Mouse (Mus musculus) T-helper 17 cell (primary cell): ENCODE measurements around the gene Borcs5.

Experiments used
- in situ Hi-C, 2 experiments: fragments of 300-600 bp; cut with MboI, MseI; formaldehyde crosslinking; loops; 1 replicate in 1 of 2; 2 replicates in 1 of 2; pipeline ENCODE4 v1.15.1; 2025; ENCODE audit warnings: high pct_unique_total_duplicates in 2 of 2

The Borcs5 gene

DNA sequence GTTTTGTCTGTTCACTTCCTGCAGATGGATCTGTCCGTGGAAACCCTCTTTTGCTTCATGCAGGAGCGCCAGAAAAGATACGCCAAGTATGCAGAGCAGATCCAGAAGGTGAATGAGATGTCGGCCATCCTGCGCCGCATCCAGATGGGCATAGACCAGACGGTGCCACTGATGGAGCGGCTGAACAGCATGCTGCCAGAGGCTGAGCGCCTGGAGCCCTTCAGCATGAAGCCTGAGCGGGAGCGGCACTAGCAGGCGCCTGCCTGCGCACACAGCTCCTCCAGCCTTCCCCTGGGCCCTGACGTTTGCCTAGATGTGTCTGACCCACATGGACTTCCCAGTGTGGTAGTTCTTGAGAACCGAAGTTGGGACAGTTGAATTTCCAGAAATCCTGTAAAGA is 70.7 kb downstream of the Borcs5 start:
- in situ Hi-C loops = loop anchor here in 1 of 2 experiments (25.0 kb wide), 1 partner anchor 652 kb away; the partner anchor contains the start of gene Emp1

DNA sequence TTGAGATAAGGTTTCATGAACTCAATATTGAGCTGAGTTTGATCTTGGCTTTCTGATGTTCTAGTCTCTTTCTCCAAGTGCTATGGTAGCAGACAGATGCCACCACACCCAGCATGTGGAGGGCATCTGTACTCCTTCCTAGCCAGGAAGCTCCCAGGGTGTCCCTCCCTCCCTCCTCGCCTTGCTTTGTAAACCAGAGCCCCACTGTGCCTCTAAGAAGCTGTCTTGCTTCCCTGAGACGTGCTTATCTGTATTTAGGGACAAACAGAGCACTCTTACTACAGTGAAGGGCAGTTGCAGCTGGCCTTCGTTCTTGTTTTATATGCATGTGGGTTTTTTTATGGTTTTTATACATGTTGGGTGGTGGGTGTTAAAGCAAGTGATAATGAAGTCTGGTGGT is 74.0 kb downstream of the Borcs5 start:
- in situ Hi-C loops = loop anchor here in 1 of 2 experiments (25.0 kb wide), 1 partner anchor 649 kb away; the partner anchor contains the start of gene Emp1

DNA sequence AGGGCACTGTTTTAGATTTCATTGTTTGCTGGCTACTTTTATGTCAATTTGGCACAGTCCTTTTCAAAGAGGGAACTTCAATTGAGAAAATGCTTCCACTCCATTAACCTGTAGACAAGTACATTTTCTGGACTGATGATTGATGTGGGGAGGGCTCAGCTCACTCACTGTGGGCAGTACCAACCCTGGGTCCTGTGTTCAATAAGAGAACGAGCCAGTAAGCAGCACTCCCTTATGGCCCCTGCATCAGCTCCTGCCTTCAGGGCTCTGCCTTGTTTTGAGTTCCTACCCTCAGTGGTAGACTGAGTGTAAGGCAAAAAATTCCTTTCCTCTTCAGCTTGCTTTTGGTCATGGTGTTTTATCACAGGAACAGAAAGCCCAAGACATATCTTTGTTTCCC is 74.6 kb downstream of the Borcs5 start:
- in situ Hi-C loops = loop anchor here in 1 of 2 experiments (25.0 kb wide), 1 partner anchor 648 kb away; the partner anchor contains the start of gene Emp1

DNA sequence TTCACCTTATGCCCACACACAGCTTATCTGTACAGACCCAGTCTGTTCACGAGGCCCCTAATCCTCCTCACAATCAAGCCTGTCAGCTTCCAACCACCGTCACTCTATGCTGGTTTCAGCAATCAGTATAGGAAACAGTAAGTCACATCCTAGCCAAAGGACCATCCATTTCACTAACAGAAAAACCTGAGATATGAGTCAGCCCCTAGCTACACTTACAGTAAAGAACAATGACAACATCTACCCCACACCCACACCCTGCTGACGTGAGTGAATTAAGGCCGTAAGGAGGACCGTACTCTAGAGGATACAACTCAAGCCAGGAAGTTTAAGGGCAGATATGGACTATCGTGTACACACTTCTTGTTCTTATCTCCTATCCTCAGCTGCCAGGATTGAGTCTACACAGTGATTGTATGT is 76.9 kb downstream of the Borcs5 start:
- in situ Hi-C loops = loop anchor here in 1 of 2 experiments (5.0 to 25.0 kb wide), 2 partner anchors 49 to 646 kb away; partner anchors contain the start of gene Emp1

DNA sequence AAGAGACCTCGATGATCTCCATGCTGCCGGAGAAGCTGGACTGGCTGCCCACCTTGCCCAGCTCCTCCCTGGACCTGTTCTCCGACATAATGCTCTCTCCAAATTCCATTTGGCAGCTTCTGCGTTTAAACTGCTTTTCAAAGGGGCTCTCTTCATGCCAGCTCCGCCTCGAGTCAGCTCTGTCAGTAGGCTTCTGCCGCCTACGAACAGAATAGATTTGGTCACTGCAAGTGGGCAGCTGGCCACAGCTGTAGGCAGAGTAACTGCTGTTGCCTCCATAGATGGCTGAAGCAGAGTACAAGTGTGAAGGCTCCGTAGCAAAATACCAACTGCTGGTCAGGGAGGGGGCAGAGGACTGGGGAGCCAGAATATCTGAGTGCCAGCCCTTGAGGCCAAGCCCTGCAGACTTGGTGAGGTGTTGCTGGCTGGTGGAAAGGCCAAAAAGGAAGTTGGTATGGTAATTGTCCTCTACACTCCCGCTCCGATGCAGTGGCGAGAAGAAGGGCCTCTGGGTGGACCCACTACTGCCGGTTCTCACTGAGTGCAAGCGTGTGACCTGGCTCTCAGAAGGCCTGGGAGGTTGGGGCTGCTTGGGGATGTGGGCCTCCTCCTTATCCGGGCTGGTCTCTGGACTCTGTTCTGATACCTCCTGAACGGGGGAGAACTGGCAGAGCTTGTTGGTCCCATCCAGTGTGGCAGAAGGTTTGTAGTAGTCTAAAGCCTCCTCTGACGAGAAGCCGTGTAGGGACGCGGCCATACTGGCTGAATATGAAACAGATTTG is 78.8 kb downstream of the Borcs5 start:
- in situ Hi-C loops = loop anchor here in 1 of 2 experiments (5.0 to 25.0 kb wide), 2 partner anchors 51 to 644 kb away; partner anchors contain the start of gene Emp1

DNA sequence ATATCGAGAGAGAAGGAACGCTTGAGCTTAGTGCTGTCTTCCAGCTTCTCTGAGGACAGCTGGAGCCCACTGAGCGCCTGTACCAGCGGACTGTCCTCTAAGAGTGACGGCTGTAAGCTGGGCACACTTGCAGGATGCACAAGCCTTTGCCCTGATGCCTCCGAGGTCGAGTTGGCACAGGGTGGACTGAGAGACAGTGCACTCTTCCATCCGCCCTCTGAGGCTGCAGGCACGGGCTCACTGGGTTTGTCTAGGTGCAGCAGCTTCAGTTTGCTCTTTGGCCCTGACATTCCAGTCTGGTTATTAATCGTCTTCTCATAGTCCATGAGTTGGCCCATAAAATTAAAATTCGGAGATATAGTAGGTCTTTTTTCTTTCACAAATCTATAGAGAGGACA is 79.4 kb downstream of the Borcs5 start:
- in situ Hi-C loops = loop anchor here in 1 of 2 experiments (5.0 to 25.0 kb wide), 2 partner anchors 51 to 644 kb away; partner anchors contain the start of gene Emp1

DNA sequence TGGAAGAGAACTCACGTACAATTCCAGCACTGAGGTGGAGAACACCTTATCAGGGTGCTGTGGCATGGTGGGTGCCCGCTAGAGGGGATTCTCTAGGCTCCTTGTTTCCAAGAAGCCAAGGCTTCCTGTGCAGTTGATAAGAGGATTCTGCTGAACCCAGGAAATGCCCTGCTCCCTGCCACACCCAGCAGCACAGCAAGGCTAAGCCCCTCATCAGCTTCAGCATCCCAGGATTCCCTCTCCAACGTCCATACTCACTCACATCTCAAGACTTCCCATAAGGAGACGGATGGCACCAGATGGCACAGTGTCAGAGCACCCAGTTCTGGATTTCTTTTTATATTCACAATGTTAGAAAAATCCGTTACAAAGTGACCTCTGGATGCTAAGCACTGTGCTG is 79.8 kb downstream of the Borcs5 start:
- in situ Hi-C loops = loop anchor here in 1 of 2 experiments (5.0 to 25.0 kb wide), 2 partner anchors 52 to 643 kb away; partner anchors contain the start of gene Emp1

DNA sequence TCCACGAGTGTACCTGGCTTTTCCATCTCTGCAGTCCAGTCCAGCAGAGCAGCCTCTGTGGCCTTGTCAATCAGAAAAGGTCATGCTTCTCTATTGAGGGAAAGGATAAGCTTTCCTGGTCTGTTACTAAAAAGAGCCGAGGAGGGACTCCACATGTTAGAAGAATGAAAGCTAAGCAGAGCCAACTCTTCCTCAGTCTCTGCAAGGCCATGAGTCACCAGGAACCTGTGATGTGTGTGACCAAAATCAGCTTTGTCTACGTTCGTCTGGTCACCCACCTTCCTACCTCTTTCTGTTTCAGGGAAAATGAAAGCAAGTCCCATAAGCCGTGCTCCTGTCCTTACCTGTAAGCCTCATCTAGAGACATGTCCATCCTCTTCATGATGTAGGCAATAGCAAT is 80.8 kb downstream of the Borcs5 start:
- in situ Hi-C loops = loop anchor here in 1 of 2 experiments (25.0 kb wide), 1 partner anchor 642 kb away; the partner anchor contains the start of gene Emp1

DNA sequence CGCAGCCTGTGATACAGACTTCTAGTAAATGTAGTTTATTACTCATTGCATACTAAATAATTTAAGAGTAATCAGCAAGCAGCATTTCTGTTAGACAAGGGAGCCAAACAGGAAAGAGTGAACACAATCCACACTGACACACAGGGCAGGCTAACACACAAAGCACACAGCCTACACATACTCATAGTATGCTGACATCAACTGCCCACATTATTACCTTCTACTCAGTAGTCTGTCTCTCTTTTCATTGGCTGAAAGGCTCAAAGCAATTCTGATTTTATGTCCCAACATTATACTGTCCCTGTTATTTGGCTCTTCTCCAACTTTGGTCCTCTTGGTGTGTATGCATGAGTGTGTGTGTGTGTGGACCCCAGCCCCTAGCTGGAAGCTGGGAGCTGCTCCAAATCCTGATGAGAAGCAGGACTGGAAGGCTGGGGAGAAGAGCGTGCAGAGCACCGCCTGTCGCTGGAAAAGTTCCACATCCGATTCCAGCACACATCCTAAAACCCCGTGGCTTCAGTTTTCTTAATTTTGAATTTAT is 82.5 kb downstream of the Borcs5 start:
- in situ Hi-C loops = loop anchor here in 1 of 2 experiments (25.0 kb wide), 1 partner anchor 641 kb away; the partner anchor contains the start of gene Emp1

DNA sequence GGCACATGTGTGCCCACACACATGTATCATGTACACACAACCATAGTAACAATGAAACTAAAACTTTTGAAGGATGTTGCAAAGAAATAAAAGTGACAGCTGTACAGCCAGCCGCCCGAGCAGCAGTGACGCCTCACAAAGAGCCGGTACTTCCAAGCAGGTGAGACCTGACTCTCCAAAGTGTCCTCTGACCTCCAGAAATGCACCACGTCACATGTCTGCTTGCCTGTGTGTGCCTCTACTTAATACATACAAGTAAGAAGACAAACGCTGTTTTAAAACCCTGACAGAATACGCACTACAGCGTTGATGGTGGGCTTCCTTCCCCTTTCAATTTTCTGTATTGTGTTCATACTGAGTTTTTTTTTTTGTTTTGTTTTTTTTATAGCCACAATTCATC is 83.6 kb downstream of the Borcs5 start:
- in situ Hi-C loops = loop anchor here in 1 of 2 experiments (25.0 kb wide), 1 partner anchor 639 kb away; the partner anchor contains the start of gene Emp1

DNA sequence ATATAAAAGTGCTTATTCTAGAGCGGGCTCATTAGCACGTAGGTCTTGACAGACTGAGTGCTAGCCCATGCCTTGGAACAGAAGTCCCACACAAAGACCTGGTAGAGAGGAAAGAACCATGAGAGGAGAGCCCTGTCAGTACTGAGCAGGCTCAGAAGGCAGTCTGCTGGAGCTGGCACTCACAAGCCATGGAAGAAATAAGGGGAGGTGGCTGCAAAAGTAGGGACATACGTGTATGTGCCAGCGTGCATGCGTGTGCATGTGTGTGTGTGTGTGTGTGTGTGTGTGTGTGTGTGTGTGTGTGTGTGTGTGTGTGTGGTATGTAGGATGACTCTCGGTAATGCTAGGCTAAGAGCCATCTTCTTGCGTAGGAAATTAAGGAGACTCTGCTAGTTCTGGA is 84.0 kb downstream of the Borcs5 start:
- in situ Hi-C loops = loop anchor here in 1 of 2 experiments (25.0 kb wide), 1 partner anchor 639 kb away; the partner anchor contains the start of gene Emp1

DNA sequence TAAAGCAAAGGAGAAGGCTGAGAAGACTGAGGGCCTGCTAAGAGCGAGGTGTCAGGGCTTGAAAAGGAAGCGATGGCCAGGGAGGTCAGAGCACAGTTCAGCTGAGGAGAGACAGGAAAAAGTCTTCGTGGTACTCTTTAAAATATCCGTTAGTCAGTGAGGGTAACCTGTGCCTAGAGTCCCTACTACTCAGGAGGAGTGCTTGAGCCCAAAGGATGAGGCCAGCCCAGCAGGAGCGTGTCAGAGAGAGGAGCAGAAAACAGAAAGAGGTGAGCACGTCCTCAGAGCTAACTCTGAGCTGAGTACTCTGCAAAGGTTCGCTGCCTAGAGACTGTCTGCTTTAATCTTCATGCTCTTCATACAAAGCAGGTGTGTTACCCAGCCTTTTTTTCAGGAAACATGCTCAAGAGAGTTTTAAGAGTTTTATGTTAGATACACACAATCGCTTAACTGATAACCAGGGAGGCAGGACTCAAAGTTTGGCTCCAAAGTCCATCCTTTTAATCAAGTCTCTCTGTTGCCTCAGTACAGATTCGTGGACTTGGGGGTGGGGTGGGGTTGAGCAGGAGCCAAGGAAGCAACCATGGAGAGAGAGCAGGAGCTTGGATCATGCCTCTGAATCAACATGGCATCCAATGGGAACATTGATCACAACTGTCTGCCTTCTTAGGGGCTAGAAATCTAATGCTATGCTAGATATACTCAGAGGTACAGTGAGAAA is 84.7 kb downstream of the Borcs5 start:
- in situ Hi-C loops = loop anchor here in 1 of 2 experiments (25.0 kb wide), 1 partner anchor 638 kb away; the partner anchor contains the start of gene Emp1

DNA sequence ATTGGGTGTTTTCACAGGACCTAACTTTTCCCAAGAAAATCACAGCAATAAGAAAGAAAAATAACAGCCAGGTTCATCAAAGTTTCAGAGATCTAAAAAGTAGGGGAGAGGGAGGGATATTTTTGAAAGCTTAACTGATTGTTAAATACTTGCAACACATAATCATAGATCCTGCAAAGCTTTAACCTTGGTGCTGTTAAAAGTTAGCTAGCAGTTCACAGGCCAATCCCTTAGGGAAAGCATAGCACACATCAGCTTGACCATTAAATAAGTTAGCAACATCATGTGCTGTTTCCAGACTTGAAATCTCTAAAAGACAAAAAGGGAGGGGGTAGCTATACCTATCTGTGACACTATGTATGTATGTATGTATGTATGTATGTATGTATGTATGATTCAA is 86.1 kb downstream of the Borcs5 start:
- in situ Hi-C loops = no loop called here

DNA sequence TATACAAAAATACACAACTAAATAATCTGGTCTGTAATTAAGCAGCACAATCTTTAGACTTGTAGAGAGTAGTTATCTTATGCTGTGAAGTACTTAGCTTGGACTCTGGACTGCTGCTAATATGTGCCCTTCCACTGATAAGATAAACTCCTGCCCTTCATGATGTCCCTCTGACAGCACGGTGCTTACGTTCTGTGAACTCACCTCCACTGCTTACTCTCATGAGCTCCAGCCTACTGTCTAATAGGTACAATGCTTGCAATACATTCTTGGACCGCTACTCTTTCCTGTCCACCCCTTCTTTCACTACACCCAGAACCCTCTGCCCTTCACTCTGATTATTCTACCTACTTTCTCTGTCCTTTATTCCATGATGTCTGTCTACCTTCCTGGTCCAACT is 91.7 kb downstream of the Borcs5 start:
- in situ Hi-C loops = no loop called here

DNA sequence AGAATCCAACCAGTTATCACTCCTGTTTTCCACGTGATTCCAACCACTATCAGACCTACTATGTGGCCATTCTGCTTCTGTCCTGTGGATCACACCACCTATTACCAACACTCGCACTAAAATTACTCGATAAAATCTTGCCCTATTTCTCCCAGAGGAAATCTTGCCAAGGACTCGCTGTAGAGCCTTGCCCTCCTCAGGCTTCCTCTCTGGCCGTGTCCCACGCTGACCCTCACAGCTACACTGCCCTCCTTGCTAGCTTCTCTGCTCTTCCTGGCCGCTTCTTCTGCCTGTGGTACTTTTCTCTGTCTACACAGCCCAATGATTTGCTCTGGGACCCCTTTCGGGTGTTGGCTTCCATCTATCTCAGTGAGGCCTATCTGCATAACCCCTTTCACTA is 93.5 kb downstream of the Borcs5 start:
- in situ Hi-C loops = no loop called here

DNA sequence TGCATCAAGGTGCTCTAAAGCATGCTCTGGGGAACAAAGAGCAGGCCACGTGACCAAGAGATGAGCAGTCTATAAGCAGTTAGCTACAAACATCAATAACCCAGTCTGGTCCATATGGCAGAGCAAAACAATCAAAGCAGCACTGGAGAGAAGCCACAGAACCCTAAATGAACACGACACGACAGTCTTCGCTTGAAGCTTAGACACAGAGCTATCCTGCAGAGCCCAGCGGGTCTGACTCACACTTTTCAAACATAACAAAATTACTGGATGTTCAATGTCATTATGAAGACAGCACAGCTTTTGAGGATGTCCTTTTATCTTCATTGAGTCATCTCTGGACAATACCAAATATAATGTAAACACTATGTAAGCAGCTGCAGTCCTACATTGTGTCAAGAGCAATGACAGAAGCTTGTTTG is 94.5 kb downstream of the Borcs5 start:
- in situ Hi-C loops = no loop called here

DNA sequence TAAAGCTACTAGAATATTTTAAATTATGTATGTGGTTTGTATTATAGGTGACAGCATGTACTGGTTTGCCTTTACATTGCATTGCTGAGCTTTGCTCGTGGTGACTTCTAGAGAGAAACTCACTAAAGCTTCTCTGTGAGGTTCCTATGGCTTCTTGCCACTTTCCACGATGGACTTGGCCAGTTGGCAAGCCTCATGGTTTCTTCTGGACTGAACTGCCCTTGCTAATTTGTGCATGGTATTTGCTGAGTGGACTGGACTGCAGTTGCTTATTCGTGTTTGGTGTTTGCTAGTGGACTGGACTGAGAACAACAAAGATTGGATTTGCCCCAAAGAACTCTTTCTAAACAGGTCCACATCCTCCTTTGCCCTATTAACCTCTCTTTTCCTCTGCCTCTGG is 97.5 kb downstream of the Borcs5 start:
- in situ Hi-C loops = no loop called here

DNA sequence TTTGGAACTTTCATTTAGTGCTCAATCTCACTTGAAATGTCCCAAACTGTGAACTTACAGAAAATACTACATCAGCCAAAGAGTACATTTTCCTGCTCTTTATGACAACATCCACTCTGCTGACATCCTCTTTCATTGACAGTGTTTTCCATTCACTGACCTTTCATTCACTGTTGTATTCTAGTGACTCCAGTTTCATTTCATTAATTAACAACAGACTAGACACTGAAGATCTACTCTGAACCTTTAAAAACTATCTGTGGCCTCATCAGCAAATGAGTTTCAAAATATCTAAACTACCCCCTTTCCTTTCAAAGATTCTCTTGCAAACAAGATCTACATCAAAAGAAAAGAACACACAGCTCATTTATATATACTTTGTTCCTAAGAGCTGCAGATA is 104.3 kb downstream of the Borcs5 start:
- in situ Hi-C loops = no loop called here

DNA sequence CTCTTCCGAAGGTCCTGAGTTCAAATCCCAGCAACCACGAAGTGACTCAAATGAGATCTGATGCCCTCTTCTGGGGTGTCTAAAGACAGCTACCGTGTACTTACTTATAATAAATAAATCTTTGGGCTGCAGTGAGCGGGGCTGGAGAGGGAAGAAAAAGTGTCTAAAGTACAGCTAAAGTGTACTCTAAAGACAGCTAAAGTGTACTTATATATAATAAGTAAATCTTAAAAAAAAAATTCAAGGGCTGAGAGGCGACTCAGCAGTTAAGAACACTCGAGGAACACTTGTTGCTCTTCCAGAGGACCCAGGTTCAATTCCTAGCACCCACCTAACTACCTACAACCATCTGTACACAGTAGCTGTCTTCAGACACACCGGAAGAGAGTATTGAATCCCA is 106.6 kb downstream of the Borcs5 start:
- in situ Hi-C loops = no loop called here

DNA sequence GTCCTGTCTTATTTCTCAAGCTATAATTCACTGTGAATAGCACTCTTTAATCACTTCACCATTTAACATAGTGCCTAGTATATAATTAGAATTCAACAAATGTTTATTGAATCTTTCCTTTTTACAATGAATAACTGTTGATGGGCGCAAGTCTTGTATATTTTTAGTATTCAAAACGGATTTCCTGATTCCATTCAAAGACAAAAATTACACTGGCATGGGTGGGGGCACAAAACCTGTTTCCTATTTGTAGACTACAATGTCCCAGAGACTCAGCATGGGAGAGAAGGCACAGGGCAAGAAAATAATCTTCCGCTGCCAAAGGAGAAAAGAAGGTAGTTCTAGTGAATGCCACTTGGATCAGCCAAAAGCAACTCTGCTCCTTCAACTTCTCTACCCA is 108.8 kb downstream of the Borcs5 start:
- in situ Hi-C loops = no loop called here

DNA sequence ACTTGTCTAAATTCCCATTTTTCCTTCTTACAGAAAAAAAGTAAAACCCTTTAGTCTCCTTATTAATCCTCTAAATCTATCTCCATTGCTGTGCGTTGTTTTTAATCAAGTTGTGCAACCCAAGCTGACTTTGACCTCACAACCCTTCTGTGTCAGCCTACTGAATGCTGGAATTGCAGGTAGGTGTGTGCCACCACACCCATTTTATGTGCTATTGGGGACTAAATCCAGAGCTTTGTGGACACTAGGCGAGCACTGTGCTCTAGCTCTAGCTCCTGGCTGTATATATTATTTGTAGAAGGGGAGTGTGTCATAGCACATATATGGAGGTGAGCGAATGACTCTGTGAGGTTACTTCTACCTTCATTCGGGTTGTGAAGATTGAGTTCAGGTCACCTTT is 111.8 kb downstream of the Borcs5 start:
- in situ Hi-C loops = no loop called here
